Mouse (Mus musculus): ENCODE measurements at regions not wholly inside any gene's neighbourhood (a gene's known extent, or its start where the extent isn't known, plus 50 kb on each side); places are given as distances from the start of the nearest gene placed in this dataset.

GRCm38 (mm10) chr12:71481899-71482593, 172.4 kb downstream of the Dact1 start:
- no peak for TF ChIP-seq EP300 (IDR thresholded peaks at IDR 0.05; ENCODE audit: low read depth)
- no peak for TF ChIP-seq CTCF (IDR thresholded peaks at IDR 0.05; ENCODE audit: low read depth)

Data from liver, embryonic 14.5 days (tissue).